Mouse (Mus musculus) heart, embryonic 11.5 days (tissue): ENCODE results near the gene Arsg. TPM values are rescaled to one million over a fixed set of nuclear protein-coding genes. Genes with fewer than 3 reads are reported as not detected.
A peak's percentile ranks its signal among the peaks of the same experiment; 100 is the strongest.

Source experiments
- ATAC-seq: fragments of 200-750 bp; cut with Nextera tagmentation; replicated peaks from 2 replicates; pipeline ENCODE4 v1.8.0; 2017; ENCODE audit warnings: moderate library complexity; ENCODE audit not compliant: insufficient number of reproducible peaks, low FRiP score, low TSS enrichment
- H3K27ac ChIP-seq: fragments of 300-500 bp; sonication (generic); 2 replicates; pipeline ENCODE4 v1.5.1; 2014; ENCODE audit warnings: mild to moderate bottlenecking, low read depth, low read length
- H3K27me3 ChIP-seq: fragments of 300-500 bp; sonication (generic); 2 replicates; pipeline ENCODE4 v1.6.1; 2014; ENCODE audit warnings: mild to moderate bottlenecking, low read length, mixed read lengths; ENCODE audit not compliant: control insufficient read depth, insufficient read depth
- H3K36me3 ChIP-seq: fragments of 300-500 bp; sonication (generic); 2 replicates; pipeline ENCODE4 v1.6.1; 2014; ENCODE audit warnings: mild to moderate bottlenecking, low read length, moderate library complexity, mixed read lengths; ENCODE audit not compliant: control insufficient read depth, insufficient read depth
- H3K4me1 ChIP-seq: fragments of 300-500 bp; sonication (generic); 2 replicates; pipeline ENCODE4 v1.6.1; 2014; ENCODE audit warnings: low read length; ENCODE audit not compliant: control insufficient read depth, insufficient read depth
- H3K4me2 ChIP-seq: fragments of 300-500 bp; sonication (generic); 2 replicates; pipeline ENCODE4 v1.6.1; 2014; ENCODE audit warnings: mild to moderate bottlenecking, moderate library complexity
- H3K4me3 ChIP-seq: fragments of 300-500 bp; sonication (generic); 2 replicates; pipeline ENCODE4 v1.5.1; 2014; ENCODE audit warnings: low read depth, low read length
- H3K9ac ChIP-seq: fragments of 300-500 bp; sonication (generic); 2 replicates; pipeline ENCODE4 v1.6.1; 2014; ENCODE audit warnings: mild to moderate bottlenecking, low read depth, low read length, moderate library complexity
- H3K9me3 ChIP-seq: fragments of 300-500 bp; sonication (generic); replicated peaks from 2 replicates; pipeline ENCODE4 v1.6.1; 2016; ENCODE audit warnings: low read length; ENCODE audit not compliant: control insufficient read depth
- whole genome bisulfite sequencing: fragments of 180-500 bp; shearing (Covaris S2); extraction: QIAGEN DNeasy Blood & Tissue Kit; methylation state at CpG from one replicate; pipeline ENCODE4 v1.1.7; 2014; ENCODE audit not compliant: insufficient replicate concordance; 5-methylcytosine and 5-hydroxymethylcytosine counted together
- polyA plus RNA-seq: library from polyadenylated mRNA; unstranded; fragments of >200 nt; fragmentation: Nextera tagmentation; extraction: Ambion mirVana; gene quantifications from 2 replicates; pipeline ENCODE4 v1.2.1, GENCODE M21; 2014

Arsg gene
- polyA plus RNA-seq, 1 experiment from 2014 or later: 4.2 TPM

- Histone ChIP-seq H3K4me3 (no peak overlapping the region), H3K9me3 (no peaks in the 10 kb centered on the region), H3K4me2 (no peak overlapping the region), H3K4me1 (peaks cover 13% of the 10 kb centered on the region), H3K27me3 (no peaks in the 10 kb centered on the region), H3K9ac (no peak overlapping the region), H3K36me3 (peaks cover 4% of the 10 kb centered on the region; the same call in 1 of the 2 replicates), H3K27ac (no peak overlapping the region)
- 56% methylated on average over 14 of the region's 14 CpGs for WGBS
- ATAC-seq: no peak
Measured at GRCm38 (mm10) chr11:109583986-109584385, 110.8 kb downstream of the Arsg start.

GRCm38 (mm10) chr11:109584843-109585713 is 111.9 kb downstream of the Arsg start:
- Histone ChIP-seq H3K4me3 (no peak overlapping the region), H3K27ac (no peak overlapping the region), H3K9ac (no peak overlapping the region), H3K4me2 (no peak overlapping the region), H3K9me3 (no peaks in the 10 kb centered on the region), H3K27me3 (no peaks in the 10 kb centered on the region), H3K36me3 (no peaks in the 10 kb centered on the region), H3K4me1 (peaks cover 13% of the 10 kb centered on the region)
- 45% methylated on average over 11 of the region's 11 CpGs for WGBS
- peak; percentile 53; the same call in 1 of the 2 replicates for ATAC-seq

GRCm38 (mm10) chr11:109586424-109586823 is 113.2 kb downstream of the Arsg start:
- ATAC-seq: no peak
- no peaks in the 10 kb centered on the region for H3K27me3 ChIP-seq
- WGBS: 70% methylated on average over 2 of the region's 2 CpGs
- no peak overlapping the region for H3K27ac ChIP-seq
- no peak overlapping the region for H3K4me3 ChIP-seq
- H3K4me1 ChIP-seq: peaks cover 13% of the 10 kb centered on the region
- no peaks in the 10 kb centered on the region for H3K36me3 ChIP-seq
- no peak overlapping the region for H3K4me2 ChIP-seq
- no peak overlapping the region for H3K9ac ChIP-seq
- H3K9me3 ChIP-seq: no peaks in the 10 kb centered on the region

- no peak overlapping the region for H3K4me3 ChIP-seq
- no peaks in the 10 kb centered on the region for H3K36me3 ChIP-seq
- no peaks in the 10 kb centered on the region for H3K9me3 ChIP-seq
- peak overlapping the region; percentile 46; the same call in 1 of the 2 replicates for H3K27ac ChIP-seq
- ATAC-seq: no peak
- H3K4me2 ChIP-seq: peak overlapping the region; percentile 33
- H3K4me1 ChIP-seq: peaks cover 13% of the 10 kb centered on the region
- no peak overlapping the region for H3K9ac ChIP-seq
- 27% methylated on average over 13 of the region's 13 CpGs for WGBS
- H3K27me3 ChIP-seq: no peaks in the 10 kb centered on the region
Measured at GRCm38 (mm10) chr11:109587019-109587418, 113.8 kb downstream of the Arsg start.

- Histone ChIP-seq H3K36me3 (no peaks in the 10 kb centered on the region), H3K4me1 (peaks cover 13% of the 10 kb centered on the region), H3K4me3 (no peak overlapping the region), H3K9me3 (no peaks in the 10 kb centered on the region), H3K27me3 (no peaks in the 10 kb centered on the region), H3K27ac (peak overlapping the region; percentile 46; the same call in 1 of the 2 replicates), H3K9ac (no peak overlapping the region), H3K4me2 (peak overlapping the region; percentile 33; the same call in 1 of the 2 replicates)
- ATAC-seq: peak; percentile 73
- WGBS: 47% methylated on average over 15 of the region's 15 CpGs
Measured at GRCm38 (mm10) chr11:109587638-109588374, 114.6 kb downstream of the Arsg start.

GRCm38 (mm10) chr11:109590012-109590411 is 116.8 kb downstream of the Arsg start:
- no peaks in the 10 kb centered on the region for H3K27me3 ChIP-seq
- 0 out of 2 replicates have a peak, but pooled peaks cover 4% of the 10 kb centered on the region for H3K36me3 ChIP-seq
- no peak overlapping the region for H3K9ac ChIP-seq
- ATAC-seq: no peak
- no peaks in the 10 kb centered on the region for H3K9me3 ChIP-seq
- WGBS: 54% methylated on average over 8 of the region's 8 CpGs
- no peak overlapping the region for H3K27ac ChIP-seq
- H3K4me3 ChIP-seq: no peak overlapping the region
- H3K4me2 ChIP-seq: no peak overlapping the region; the same call in 1 of the 2 replicates
- H3K4me1 ChIP-seq: peaks cover 15% of the 10 kb centered on the region

- H3K4me3 ChIP-seq: no peak overlapping the region
- H3K9ac ChIP-seq: no peak overlapping the region
- peaks cover 14% of the 10 kb centered on the region for H3K4me1 ChIP-seq
- H3K9me3 ChIP-seq: no peaks in the 10 kb centered on the region
- H3K27ac ChIP-seq: no peak overlapping the region
- ATAC-seq: no peak
- H3K4me2 ChIP-seq: no peak overlapping the region
- peaks cover 4% of the 10 kb centered on the region; the same call in 1 of the 2 replicates for H3K36me3 ChIP-seq
- 84% methylated on average over 4 of the region's 4 CpGs for WGBS
- H3K27me3 ChIP-seq: no peaks in the 10 kb centered on the region
Measured at GRCm38 (mm10) chr11:109591511-109591910, 118.3 kb downstream of the Arsg start.

- ATAC-seq: peak; percentile 66; the same call in 1 of the 2 replicates
- peaks cover 4% of the 10 kb centered on the region for H3K4me1 ChIP-seq
- H3K27ac ChIP-seq: peak overlapping the region; percentile 71
- 54% methylated on average over 6 of the region's 6 CpGs for WGBS
- no peak overlapping the region for H3K4me2 ChIP-seq
- H3K27me3 ChIP-seq: no peaks in the 10 kb centered on the region
- H3K4me3 ChIP-seq: no peak overlapping the region
- no peak overlapping the region for H3K9ac ChIP-seq
- H3K36me3 ChIP-seq: peaks cover 4% of the 10 kb centered on the region; the same call in 1 of the 2 replicates
- no peaks in the 10 kb centered on the region for H3K9me3 ChIP-seq
Measured at GRCm38 (mm10) chr11:109593200-109593981, 120.2 kb downstream of the Arsg start.
